Mouse (Mus musculus): ENCODE data around the gene Kyat1.

Kyat1 gene

GRCm38 (mm10) chr2:30205629-30206357 lies at the start of gene Kyat1:
Kyat1 (minus strand) TSS chr2:30205847.
- peak; percentile 89 for DNase-seq (ENCODE audit: extremely low read depth, insufficient read length, low spot score)

DNA sequence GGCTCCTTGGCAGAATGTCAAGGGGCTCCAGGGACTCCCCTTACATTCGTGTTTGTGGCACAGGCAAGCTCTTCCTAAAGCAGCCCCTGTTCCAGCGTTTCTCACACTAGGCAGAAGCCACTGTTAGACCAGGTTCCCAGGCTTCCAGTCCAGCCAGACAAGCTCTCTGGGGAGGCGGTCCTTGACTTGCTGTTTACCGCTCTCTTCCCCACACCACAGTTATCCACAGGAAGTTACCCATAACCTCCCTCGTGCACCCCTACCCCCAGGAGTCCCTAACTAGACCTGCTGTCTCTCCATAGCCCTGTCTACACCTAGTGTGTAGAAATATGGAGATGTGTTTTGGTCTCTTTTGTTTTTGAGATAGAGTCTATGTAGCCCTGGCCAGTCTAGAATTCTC lies 48.2 kb upstream of the Kyat1 start:
- no peak for DNase-seq (ENCODE audit: extremely low read depth, insufficient read length, low spot score)

GRCm38 (mm10) chr2:30252521-30252920 lies 46.9 kb upstream of the Kyat1 start:
- DNase-seq (ENCODE audit: extremely low read depth, insufficient read length, low spot score), result no peak

GRCm38 (mm10) chr2:30251417-30252104 lies 45.9 kb upstream of the Kyat1 start:
- peak; percentile 57 for DNase-seq (ENCODE audit: extremely low read depth, insufficient read length, low spot score)

DNA sequence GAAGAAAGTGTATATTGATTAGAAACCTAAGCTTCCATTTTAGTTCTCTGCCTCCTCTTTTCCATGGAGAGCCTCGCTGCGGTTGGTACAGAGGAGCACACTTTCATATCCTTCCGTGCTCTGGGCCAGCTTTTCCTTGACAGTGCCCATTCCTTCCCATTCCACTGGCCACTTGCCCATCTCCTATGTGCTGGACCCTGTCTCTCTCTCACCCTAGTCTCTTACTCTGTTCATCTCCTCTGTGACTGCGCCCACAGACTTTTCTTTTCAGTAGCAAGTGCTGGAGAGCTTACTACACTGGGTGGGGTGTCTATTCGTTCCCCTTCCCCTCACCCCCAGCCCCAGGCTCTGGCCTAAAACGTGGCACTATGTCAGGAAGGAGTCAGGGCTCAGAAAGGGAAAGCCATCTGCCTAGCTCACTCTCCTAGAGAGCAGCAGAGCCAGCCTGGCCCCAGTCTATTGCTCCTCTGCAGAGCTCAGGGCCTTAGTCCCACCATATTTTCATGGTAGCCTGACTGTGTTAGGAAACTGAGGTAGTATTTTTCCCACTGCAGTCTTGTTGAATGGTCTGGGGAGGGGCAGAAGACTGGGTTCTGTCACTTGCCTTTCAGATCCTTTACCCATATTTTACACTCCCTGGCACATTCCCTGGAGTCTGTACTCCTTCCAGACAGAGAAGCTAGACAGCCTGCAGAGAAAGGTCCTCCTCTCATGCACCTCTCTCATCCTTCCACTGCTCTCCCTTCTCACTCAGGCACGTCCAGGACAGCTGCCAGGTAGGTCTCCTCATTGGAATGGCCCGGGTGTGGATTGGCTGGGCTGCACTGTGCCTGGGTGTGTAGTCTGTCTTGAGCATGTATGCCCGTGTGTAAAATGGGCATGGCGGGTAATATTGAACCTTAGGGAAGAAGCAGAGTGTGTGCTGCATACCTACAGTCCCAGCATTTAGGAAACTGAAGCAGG lies 44.8 kb upstream of the Kyat1 start:
- DNase-seq (ENCODE audit: extremely low read depth, insufficient read length, low spot score), result no peak

GRCm38 (mm10) chr2:30249182-30249581 lies 43.5 kb upstream of the Kyat1 start:
- no peak for DNase-seq (ENCODE audit: extremely low read depth, insufficient read length, low spot score)

GRCm38 (mm10) chr2:30247681-30248080 lies 42.0 kb upstream of the Kyat1 start:
- no peak for DNase-seq (ENCODE audit: extremely low read depth, insufficient read length, low spot score)

DNA sequence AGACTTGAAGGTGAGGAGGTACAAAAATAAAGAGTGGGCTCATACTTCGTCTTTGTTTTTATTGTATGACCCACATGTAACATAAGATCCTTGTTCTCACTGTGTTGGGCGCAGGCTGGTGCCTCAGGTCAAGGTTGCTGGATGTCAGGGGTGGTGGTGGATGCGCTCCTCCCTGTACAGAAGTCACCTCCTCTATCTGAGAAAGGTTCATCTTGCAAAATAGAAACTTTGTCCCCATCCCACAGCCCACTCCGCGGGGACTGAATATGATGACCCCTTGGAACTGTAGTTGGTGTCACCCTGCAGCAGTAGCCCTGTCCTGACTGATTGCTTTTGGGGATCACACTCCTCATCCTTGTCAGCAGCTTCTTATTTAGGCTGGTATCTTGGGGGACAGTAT lies 41.4 kb upstream of the Kyat1 start:
- DNase-seq (ENCODE audit: extremely low read depth, insufficient read length, low spot score), result no peak

DNA sequence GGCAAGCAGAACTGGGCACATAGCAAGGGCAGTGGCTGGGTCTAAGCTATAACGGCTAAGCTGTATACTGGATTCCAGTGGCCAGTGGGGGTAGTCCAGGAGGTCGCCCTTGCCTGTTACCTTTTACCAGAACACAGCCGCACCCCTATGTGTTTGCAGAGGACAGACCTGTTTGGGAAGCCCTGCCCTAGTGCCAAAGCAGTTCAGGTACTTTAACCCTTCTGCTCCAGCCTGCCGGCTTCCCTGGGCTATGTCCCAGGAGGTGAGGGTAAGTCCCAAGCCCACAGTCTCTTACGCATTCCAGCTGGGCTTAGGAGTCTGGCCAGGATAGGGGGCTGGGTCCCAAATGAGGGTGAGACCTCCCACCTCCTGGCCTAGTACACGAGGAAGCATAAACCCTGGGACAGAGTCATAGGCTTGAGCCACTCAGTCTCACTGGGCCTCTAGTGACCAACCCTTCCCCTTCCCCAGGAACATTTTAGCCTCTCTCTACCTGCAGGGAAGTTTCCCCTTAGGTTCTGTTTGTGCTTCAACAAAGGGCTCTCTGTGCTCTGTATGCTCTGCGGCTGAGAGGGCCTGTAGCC lies 39.0 kb upstream of the Kyat1 start:
- DNase-seq (ENCODE audit: extremely low read depth, insufficient read length, low spot score), result no peak

DNA sequence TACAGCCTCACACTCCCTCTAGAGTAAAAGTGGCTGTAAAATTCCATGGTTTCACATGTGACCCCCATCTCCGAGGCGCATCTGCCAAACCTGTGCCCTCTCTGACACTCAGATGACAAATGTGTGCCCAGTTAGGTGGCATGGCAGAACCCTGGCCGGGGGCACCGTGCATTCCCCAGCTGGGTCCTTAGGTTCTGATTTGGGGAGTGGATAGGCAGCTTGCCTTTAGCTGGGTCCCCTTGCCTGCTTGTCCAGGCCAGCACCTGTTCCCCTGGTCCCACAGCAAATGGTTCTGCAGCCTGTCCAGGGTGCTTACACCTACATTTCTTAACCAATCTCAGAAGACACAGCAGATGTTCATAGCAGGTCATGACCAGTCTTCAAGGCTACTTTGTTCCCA lies 37.7 kb upstream of the Kyat1 start:
- no peak for DNase-seq (ENCODE audit: extremely low read depth, insufficient read length, low spot score)

DNA sequence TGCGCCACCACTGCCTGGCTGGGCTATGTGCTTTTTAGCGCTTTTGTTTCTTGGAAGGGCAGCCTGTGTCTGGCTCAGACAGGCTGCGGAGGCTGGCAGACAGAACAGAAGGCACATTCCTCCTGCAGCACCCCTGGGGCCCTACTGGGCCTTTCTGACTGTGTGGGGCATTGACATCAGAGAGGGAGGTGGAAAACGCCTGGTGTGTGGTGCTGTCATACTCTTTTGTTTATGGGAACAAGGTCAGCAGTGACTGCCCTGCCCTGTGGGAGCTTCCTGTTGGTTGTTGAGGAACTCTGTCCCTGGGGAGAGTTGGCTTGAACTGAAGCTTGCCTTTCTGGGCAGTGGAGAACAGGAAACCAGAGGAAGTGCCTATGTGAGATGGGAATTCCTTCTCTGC lies 36.9 kb upstream of the Kyat1 start:
- DNase-seq (ENCODE audit: extremely low read depth, insufficient read length, low spot score), result no peak

- no peak for DNase-seq (ENCODE audit: extremely low read depth, insufficient read length, low spot score)
Observed at GRCm38 (mm10) chr2:30240267-30240666, 34.6 kb upstream of the Kyat1 start, which contains the start of gene Gm28035. Gm28035 (plus strand) TSS chr2:30240567.

- DNase-seq (ENCODE audit: extremely low read depth, insufficient read length, low spot score), result no peak
Observed at GRCm38 (mm10) chr2:30239777-30240176, 34.1 kb upstream of the Kyat1 start.

DNA sequence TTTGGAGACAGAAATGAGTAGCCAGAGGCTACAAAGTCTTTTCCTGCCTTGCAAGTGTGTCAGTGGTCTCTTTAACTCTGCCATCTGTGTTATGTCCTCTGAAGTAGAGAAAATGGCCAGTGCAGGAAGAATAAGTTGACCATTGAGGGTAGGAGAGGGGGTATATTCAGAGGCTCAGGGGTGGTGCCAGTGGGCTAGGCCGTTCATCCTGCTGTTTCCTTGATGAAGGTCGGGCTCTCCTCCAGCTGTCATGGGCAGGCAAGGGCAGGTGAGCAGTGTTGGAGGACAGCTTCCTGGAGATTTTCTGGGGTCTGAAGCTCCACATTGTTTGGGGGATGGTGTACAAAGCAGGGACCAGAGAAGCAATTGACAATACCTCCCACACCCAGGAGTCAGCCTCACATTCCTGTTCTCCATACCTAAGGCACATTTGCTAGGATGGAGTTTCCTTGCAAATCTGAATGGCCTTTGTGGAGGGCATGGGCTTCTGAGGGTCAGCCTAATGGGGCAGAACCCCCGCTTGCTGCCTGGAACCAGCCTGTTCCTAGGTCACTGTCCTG lies 33.3 kb upstream of the Kyat1 start:
- no peak for DNase-seq (ENCODE audit: extremely low read depth, insufficient read length, low spot score)

GRCm38 (mm10) chr2:30237881-30238280 lies 32.2 kb upstream of the Kyat1 start:
- no peak for DNase-seq (ENCODE audit: extremely low read depth, insufficient read length, low spot score)

DNA sequence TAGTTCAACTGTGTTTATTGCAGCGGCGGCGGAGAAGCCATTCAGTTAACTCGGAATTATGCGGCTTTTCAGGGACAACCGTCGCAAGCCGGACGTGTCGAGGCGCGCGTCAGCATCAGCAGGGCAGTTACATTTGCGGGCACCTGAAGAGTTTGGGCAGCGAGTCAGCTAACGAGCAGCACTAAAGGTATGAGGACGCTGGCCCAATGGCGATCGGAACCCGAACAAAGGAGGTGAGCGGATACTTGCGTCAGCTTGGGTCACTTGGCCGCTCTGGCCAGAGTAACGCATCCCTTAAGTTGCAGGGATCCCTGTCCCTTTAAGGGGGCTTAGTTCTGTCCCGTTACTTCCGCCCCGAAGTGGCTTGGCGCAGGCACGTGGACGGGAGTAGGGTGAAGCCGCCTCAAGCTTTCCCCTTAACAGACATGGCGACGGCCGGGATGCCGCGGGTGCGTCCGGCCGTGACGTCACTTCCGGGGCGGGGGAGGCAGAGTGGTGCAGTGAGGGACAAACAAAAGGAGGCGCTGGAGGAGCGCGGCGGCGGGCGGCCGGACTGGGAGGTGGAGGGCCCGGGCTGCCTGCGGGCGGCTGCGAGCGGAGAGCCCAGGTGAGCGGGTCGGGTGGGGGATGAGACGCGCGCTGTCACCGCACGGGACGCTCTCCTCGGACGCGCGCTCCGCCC lies 31.7 kb upstream of the Kyat1 start, which contains the start of gene Lrrc8a:
TSS of gene Lrrc8a (plus strand) at position 517 of the 682 bp plus-strand sequence.
- DNase-seq (ENCODE audit: extremely low read depth, insufficient read length, low spot score), result peak; percentile 99

DNA sequence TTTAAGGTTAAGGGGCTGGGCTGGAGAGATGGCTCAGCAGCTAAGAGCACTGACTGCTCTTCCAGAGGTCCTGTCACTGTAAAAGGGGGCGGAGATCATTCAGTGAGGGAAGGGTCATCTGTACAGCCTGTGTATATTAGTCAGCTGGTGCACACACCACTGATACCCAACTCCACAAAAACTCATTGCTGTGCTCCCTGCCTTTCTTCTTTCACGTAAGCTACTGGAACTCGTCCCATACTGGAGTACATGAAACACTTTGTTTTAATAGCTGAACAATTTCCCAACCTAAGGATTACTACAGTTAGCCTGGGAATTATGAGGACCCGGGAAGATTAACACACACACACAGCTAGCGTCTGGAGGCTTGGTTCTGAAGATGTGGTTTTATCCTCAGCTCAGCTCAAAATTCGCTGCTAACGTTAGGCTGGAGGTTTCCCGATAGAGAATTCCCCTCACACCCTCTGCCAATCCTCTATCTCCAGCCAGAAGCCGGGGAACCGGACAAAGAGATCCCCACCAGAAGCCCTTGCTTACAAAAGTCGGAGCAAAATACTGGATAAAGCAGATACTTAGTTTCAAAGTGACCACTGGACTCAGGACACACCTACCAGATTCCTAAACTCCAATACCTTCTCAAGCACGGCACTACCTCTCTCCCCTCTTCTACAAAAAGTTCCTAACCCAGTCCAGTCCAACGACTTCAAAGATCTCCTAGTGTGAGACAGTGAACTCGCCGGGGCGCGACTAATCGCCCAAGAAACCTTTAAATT lies 31.0 kb upstream of the Kyat1 start:
- no peak for DNase-seq (ENCODE audit: extremely low read depth, insufficient read length, low spot score)

GRCm38 (mm10) chr2:30235593-30235992 lies 29.9 kb upstream of the Kyat1 start:
- no peak for DNase-seq (ENCODE audit: extremely low read depth, insufficient read length, low spot score)

GRCm38 (mm10) chr2:30216293-30216692 lies 10.6 kb upstream of the Kyat1 start:
- DNase-seq (ENCODE audit: extremely low read depth, insufficient read length, low spot score), result no peak

Data from 3134 (cell line).